Mouse (Mus musculus) MEL (cell line): ENCODE measurements around the gene Lrrc8a. TPM values are rescaled to one million over a fixed set of nuclear protein-coding genes. Genes with fewer than 3 reads are reported as not detected.

Experiments used
- DNase-seq: peaks from one replicate; pipeline ENCODE4 v3.0.0; 2011; ENCODE audit warnings: low read depth, low spot score
- H3K27ac ChIP-seq: 2 replicates; pipeline ENCODE4 v1.5.1; 2012; ENCODE audit warnings: low read depth, mild to moderate bottlenecking, control low read depth, low read length, moderate library complexity; ENCODE audit not compliant: control insufficient read depth
- H3K27me3 ChIP-seq, 2 experiments: fragments of 150-350 bp in 1 of 2; sonication (generic) in 1 of 2; 2 replicates each; pipeline ENCODE4 v1.6.1; 2012; ENCODE audit warnings: low read length in 2 of 2, mild to moderate bottlenecking in 2 of 2, improper control_type of control experiment in 1 of 2, moderate library complexity in 1 of 2; ENCODE audit not compliant: insufficient read depth in 2 of 2, control insufficient read depth in 1 of 2
- H3K36me3 ChIP-seq, 2 experiments: 2 replicates each; pipeline ENCODE4 v1.6.1; 2012 to 2014; ENCODE audit warnings: low read length in 2 of 2, improper control_type of control experiment in 1 of 2, inconsistent platforms in 1 of 2, mild to moderate bottlenecking in 1 of 2; ENCODE audit not compliant: insufficient read depth in 2 of 2, control insufficient read depth in 1 of 2
- H3K4me1 ChIP-seq, 2 experiments: fragments of 150-350 bp in 1 of 2; sonication (generic) in 1 of 2; 2 replicates each; pipeline ENCODE4 v1.6.1; 2012; ENCODE audit warnings: low read length in 2 of 2, improper control_type of control experiment in 1 of 2, mild to moderate bottlenecking in 1 of 2; ENCODE audit not compliant: insufficient read depth in 2 of 2, control insufficient read depth in 1 of 2
- H3K4me3 ChIP-seq, 2 experiments: fragments of 150-350 bp in 1 of 2; sonication (generic) in 1 of 2; 2 replicates each; pipeline ENCODE4 v1.5.1; 2012; ENCODE audit warnings: low read depth in 2 of 2, low read length in 2 of 2, mild to moderate bottlenecking in 2 of 2, moderate library complexity in 2 of 2, control low read depth in 1 of 2, improper control_type of control experiment in 1 of 2; ENCODE audit not compliant: control insufficient read depth in 1 of 2, insufficient read depth in 1 of 2
- H3K79me2 ChIP-seq: 2 replicates; pipeline ENCODE4 v1.6.1; 2012; ENCODE audit warnings: mild to moderate bottlenecking, low read length, moderate library complexity; ENCODE audit not compliant: control insufficient read depth, poor library complexity, insufficient read depth
- H3K9ac ChIP-seq: 2 replicates; pipeline ENCODE4 v1.6.1; 2012; ENCODE audit warnings: low read depth, mild to moderate bottlenecking, control low read depth, low read length, moderate library complexity; ENCODE audit not compliant: control insufficient read depth, poor library complexity, severe bottlenecking
- H3K9me3 ChIP-seq: fragments of 150-350 bp; sonication (generic); replicated peaks from 2 replicates; pipeline ENCODE4 v1.6.1; 2012; ENCODE audit warnings: mild to moderate bottlenecking, low read length, improper control_type of control experiment, moderate library complexity; ENCODE audit not compliant: insufficient read depth
- BHLHE40 ChIP-seq: IDR thresholded peaks from 2 replicates; pipeline ENCODE4 v1.6.1; 2012; ENCODE audit warnings: low read depth, mild to moderate bottlenecking, inconsistent platforms, low read length, improper control_type of control experiment, borderline replicate concordance
- CHD1 ChIP-seq: IDR thresholded peaks from 2 replicates; pipeline ENCODE4 v1.6.1; 2012; ENCODE audit warnings: low read depth, mild to moderate bottlenecking, inconsistent platforms, low read length, improper control_type of control experiment
- CHD2 ChIP-seq: IDR thresholded peaks from 2 replicates; pipeline ENCODE4 v1.6.1; 2011; ENCODE audit warnings: low read length, improper control_type of control experiment
- CTCF ChIP-seq, 3 experiments: IDR thresholded peaks in 2 of 3; conservative IDR thresholded peaks in 1 of 3; 2 replicates each; pipeline ENCODE4 v1.5.1; 2011 to 2012; ENCODE audit warnings: low read length in 3 of 3, low read depth in 2 of 3, mild to moderate bottlenecking in 2 of 3, improper control_type of control experiment in 1 of 3, inconsistent platforms in 1 of 3, mixed read lengths in 1 of 3, moderate library complexity in 1 of 3; ENCODE audit not compliant: control insufficient read depth in 1 of 3, insufficient read depth in 1 of 3, poor library complexity in 1 of 3, severe bottlenecking in 1 of 3
- E2F4 ChIP-seq: IDR thresholded peaks from 2 replicates; pipeline ENCODE4 v1.6.1; 2011; ENCODE audit warnings: low read depth, low read length, improper control_type of control experiment, borderline replicate concordance
- ELF1 ChIP-seq: IDR thresholded peaks from 2 replicates; pipeline ENCODE4 v1.6.1; 2014; ENCODE audit warnings: low read depth, mild to moderate bottlenecking, inconsistent platforms, low read length, improper control_type of control experiment, moderate library complexity
- ETS1 ChIP-seq: IDR thresholded peaks from 2 replicates; pipeline ENCODE4 v1.6.1; 2012; ENCODE audit warnings: low read depth, mild to moderate bottlenecking, inconsistent platforms, low read length, improper control_type of control experiment, moderate library complexity
- GABPA ChIP-seq: IDR thresholded peaks from 2 replicates; pipeline ENCODE4 v1.6.1; 2012; ENCODE audit warnings: low read depth, mild to moderate bottlenecking, inconsistent platforms, low read length, improper control_type of control experiment, moderate library complexity
- GATA1 ChIP-seq: IDR thresholded peaks from 2 replicates; pipeline ENCODE4 v1.6.1; 2011; ENCODE audit warnings: low read depth, low read length, improper control_type of control experiment
- HCFC1 ChIP-seq: IDR thresholded peaks from 2 replicates; pipeline ENCODE4 v1.6.1; 2012; ENCODE audit warnings: low read depth, mild to moderate bottlenecking, inconsistent platforms, low read length, improper control_type of control experiment, moderate library complexity
- JUND ChIP-seq: IDR thresholded peaks from 2 replicates; pipeline ENCODE4 v1.6.1; 2011; ENCODE audit warnings: low read depth, mild to moderate bottlenecking, improper control_type of control experiment, low read length
- KAT2A ChIP-seq: conservative IDR thresholded peaks from 2 replicates; pipeline ENCODE4 v1.6.1; 2012; ENCODE audit warnings: low read depth, low read length, improper control_type of control experiment, inconsistent platforms
- MAFK ChIP-seq: IDR thresholded peaks from 2 replicates; pipeline ENCODE4 v1.6.1; 2011; ENCODE audit warnings: low read depth, mild to moderate bottlenecking, low read length, improper control_type of control experiment, borderline replicate concordance
- MAX ChIP-seq: IDR thresholded peaks from 2 replicates; pipeline ENCODE4 v1.6.1; 2011; ENCODE audit warnings: low read length, improper control_type of control experiment
- MAZ ChIP-seq: IDR thresholded peaks from 2 replicates; pipeline ENCODE4 v1.6.1; 2012; ENCODE audit warnings: low read depth, mild to moderate bottlenecking, inconsistent platforms, low read length, improper control_type of control experiment
- MEF2A ChIP-seq: IDR thresholded peaks from 2 replicates; pipeline ENCODE4 v1.6.1; 2014; ENCODE audit warnings: low read depth, mild to moderate bottlenecking, inconsistent platforms, low read length, improper control_type of control experiment; ENCODE audit not compliant: poor library complexity, insufficient replicate concordance, severe bottlenecking; ENCODE audit errors: extremely low read depth
- MXI1 ChIP-seq: IDR thresholded peaks from 2 replicates; pipeline ENCODE4 v1.6.1; 2011; ENCODE audit warnings: mild to moderate bottlenecking, low read depth, low read length, improper control_type of control experiment
- MYB ChIP-seq: IDR thresholded peaks from 2 replicates; pipeline ENCODE4 v1.6.1; 2011; ENCODE audit warnings: mild to moderate bottlenecking, low read depth, low read length, improper control_type of control experiment
- MYC ChIP-seq: IDR thresholded peaks from 2 replicates; pipeline ENCODE4 v1.6.1; 2011; ENCODE audit warnings: low read depth, mild to moderate bottlenecking, low read length, improper control_type of control experiment, moderate library complexity
- NELFE ChIP-seq: IDR thresholded peaks from 2 replicates; pipeline ENCODE4 v1.6.1; 2011; ENCODE audit warnings: low read depth, low read length, improper control_type of control experiment
- NRF1 ChIP-seq: IDR thresholded peaks from 2 replicates; pipeline ENCODE4 v1.6.1; 2014; ENCODE audit warnings: low read depth, mild to moderate bottlenecking, inconsistent platforms, low read length, improper control_type of control experiment, moderate library complexity; ENCODE audit not compliant: poor library complexity, insufficient read depth, severe bottlenecking
- POLR2A ChIP-seq, 2 experiments: IDR thresholded peaks; 2 replicates each; pipeline ENCODE4 v1.6.1; 2011 to 2012; ENCODE audit warnings: low read length in 2 of 2, mild to moderate bottlenecking in 2 of 2, control low read depth in 1 of 2, improper control_type of control experiment in 1 of 2, low read depth in 1 of 2, moderate library complexity in 1 of 2; ENCODE audit not compliant: control insufficient read depth in 1 of 2, insufficient read depth in 1 of 2, poor library complexity in 1 of 2
- POLR2AphosphoS2 ChIP-seq: IDR thresholded peaks from 2 replicates; pipeline ENCODE4 v1.6.1; 2011; ENCODE audit warnings: low read length, improper control_type of control experiment
- POLR2AphosphoS5 ChIP-seq: IDR thresholded peaks from 2 replicates; pipeline ENCODE4 v1.6.1; 2012; ENCODE audit warnings: low read depth, borderline replicate concordance, mild to moderate bottlenecking, inconsistent platforms, low read length, moderate library complexity, mixed read lengths
- RAD21 ChIP-seq: IDR thresholded peaks from 2 replicates; pipeline ENCODE4 v1.6.1; 2011; ENCODE audit warnings: mild to moderate bottlenecking, low read depth, low read length, improper control_type of control experiment
- RCOR1 ChIP-seq: IDR thresholded peaks from 2 replicates; pipeline ENCODE4 v1.6.1; 2012; ENCODE audit warnings: low read depth, mild to moderate bottlenecking, inconsistent platforms, low read length, improper control_type of control experiment
- SIN3A ChIP-seq: IDR thresholded peaks from 2 replicates; pipeline ENCODE4 v1.6.1; 2012; ENCODE audit warnings: low read length, improper control_type of control experiment, inconsistent platforms
- SMC3 ChIP-seq: IDR thresholded peaks from 2 replicates; pipeline ENCODE4 v1.6.1; 2011; ENCODE audit warnings: low read depth, low read length, improper control_type of control experiment
- TAL1 ChIP-seq: IDR thresholded peaks from 2 replicates; pipeline ENCODE4 v1.6.1; 2012; ENCODE audit warnings: mild to moderate bottlenecking, inconsistent platforms, low read length, moderate library complexity, mixed read lengths
- TBP ChIP-seq: IDR thresholded peaks from 2 replicates; pipeline ENCODE4 v1.8.0; 2011; ENCODE audit warnings: low read depth, low read length, improper control_type of control experiment
- TCF12 ChIP-seq: IDR thresholded peaks from 2 replicates; pipeline ENCODE4 v1.6.1; 2014; ENCODE audit warnings: low read depth, mild to moderate bottlenecking, inconsistent platforms, low read length, improper control_type of control experiment, moderate library complexity
- UBTF ChIP-seq: IDR thresholded peaks from 2 replicates; pipeline ENCODE4 v1.6.1; 2012; ENCODE audit warnings: low read depth, mild to moderate bottlenecking, inconsistent platforms, low read length, improper control_type of control experiment, moderate library complexity, borderline replicate concordance; ENCODE audit not compliant: insufficient read depth
- USF1 ChIP-seq: IDR thresholded peaks from 2 replicates; pipeline ENCODE4 v1.6.1; 2014; ENCODE audit warnings: low read depth, mild to moderate bottlenecking, inconsistent platforms, low read length, improper control_type of control experiment, moderate library complexity
- USF2 ChIP-seq, 2 experiments: IDR thresholded peaks; 2 replicates each; pipeline ENCODE4 v1.6.1; 2011 to 2012; ENCODE audit warnings: improper control_type of control experiment in 2 of 2, low read length in 2 of 2, borderline replicate concordance in 1 of 2, inconsistent platforms in 1 of 2, low read depth in 1 of 2, mild to moderate bottlenecking in 1 of 2; ENCODE audit not compliant: insufficient read depth in 1 of 2
- ZC3H11A ChIP-seq: IDR thresholded peaks from 2 replicates; pipeline ENCODE4 v1.6.1; 2012; ENCODE audit warnings: low read depth, mild to moderate bottlenecking, inconsistent platforms, low read length, improper control_type of control experiment
- ZKSCAN1 ChIP-seq: IDR thresholded peaks from 2 replicates; pipeline ENCODE4 v1.6.1; 2012; ENCODE audit warnings: low read depth, mild to moderate bottlenecking, inconsistent platforms, low read length, improper control_type of control experiment, moderate library complexity
- ZMIZ1 ChIP-seq: IDR thresholded peaks from 2 replicates; pipeline ENCODE4 v1.6.1; 2012; ENCODE audit warnings: low read depth, mild to moderate bottlenecking, inconsistent platforms, low read length, improper control_type of control experiment, moderate library complexity
- ZNF384 ChIP-seq: IDR thresholded peaks from 2 replicates; pipeline ENCODE4 v1.6.1; 2012; ENCODE audit warnings: low read depth, mild to moderate bottlenecking, inconsistent platforms, low read length, improper control_type of control experiment
- polyA plus RNA-seq, 2 experiments: library from polyadenylated mRNA; stranded (reverse) in 1 of 2; unstranded in 1 of 2; fragments of >175 nt in 1 of 2; fragments of >200 nt in 1 of 2; gene quantifications; 2 replicates each; pipeline versions ENCODE4 v1.2.1 to v1.2.4; 2012; ENCODE audit warnings: low replicate concordance in 2 of 2, low read depth in 1 of 2; ENCODE audit not compliant: insufficient read length in 2 of 2, insufficient read depth in 1 of 2, missing spikeins in 1 of 2
- total RNA-seq: library from RNA; depleted of rRNA; stranded (reverse); fragments of 300-350 nt; gene quantifications from 2 replicates; pipeline ENCODE4 v1.2.3, GENCODE M21; 2012

The Lrrc8a gene
- total and polyA plus RNA-seq, 3 experiments = 6.9 to 8.3 TPM; not detected in 1

- Histone ChIP-seq H3K4me1 (peaks cover 19 to 21% of the 10 kb centered on the region in 2 experiments), H3K36me3 (peaks cover 0 to 17% of the 10 kb centered on the region in 2 experiments; a peak in 2 of 4 replicates), H3K79me2 (no peaks in the 10 kb centered on the region; the same call in 1 of the 2 replicates), H3K9ac (no peak overlapping the region), H3K9me3 (no peaks in the 10 kb centered on the region), H3K27me3 (no peaks in the 10 kb centered on the region), H3K4me3 (no peak overlapping the region), H3K27ac (no peak overlapping the region; the same call in 1 of the 2 replicates)
- DNase-seq = peak; percentile 89
- TF ChIP-seq MEF2A (no peak), TCF12 (no peak), ELF1 (peak; percentile 40), GATA1 (no peak), NRF1 (no peak), POLR2A (IDR thresholded peaks at IDR 0.05; ENCODE audit: control insufficient read depth in 1 of 2, insufficient read depth in 1 of 2, low read depth in 1 of 2, low read length in 2 of 2, poor library complexity in 1 of 2) (no peak), NELFE (no peak; the same call in 1 of the 2 replicates), MAFK (no peak), ZC3H11A (peak; percentile 84), GABPA (no peak), ZMIZ1 (no peak), CHD1 (no peak), BHLHE40 (peak; percentile 26; the same call in 1 of the 2 replicates), KAT2A (no peak), POLR2AphosphoS5 (no peak), CHD2 (no peak), SIN3A (peak; percentile 82), TAL1 (no peak), MYB (no peak), CTCF (IDR thresholded peaks at IDR 0.05 in 2 of 3, conservative IDR thresholded peaks at IDR 0.05 in 1 of 3; ENCODE audit: control insufficient read depth in 1 of 3, insufficient read depth in 1 of 3, low read depth in 2 of 3, low read length in 3 of 3, poor library complexity in 1 of 3, severe bottlenecking in 1 of 3) (peak; percentile 66 to 98 (median 96)), JUND (peak; percentile 63; the same call in 1 of the 2 replicates), USF1 (no peak), UBTF (no peak), HCFC1 (no peak), RCOR1 (no peak), USF2 (IDR thresholded peaks at IDR 0.05; ENCODE audit: borderline replicate concordance in 1 of 2, insufficient read depth in 1 of 2, low read depth in 1 of 2, low read length in 2 of 2) (no peak), RAD21 (peak; percentile 93), POLR2AphosphoS2 (no peak), E2F4 (no peak), MAZ (0 out of 2 replicates have a peak, but pooled peaks have one; percentile 27), ZNF384 (no peak), SMC3 (peak; percentile 95), MYC (0 out of 2 replicates have a peak, but pooled peaks have one; percentile 36), MAX (no peak), MXI1 (peak; percentile 43; the same call in 1 of the 2 replicates), ZKSCAN1 (no peak), TBP (0 out of 2 replicates have a peak, but pooled peaks have one; percentile 40), ETS1 (no peak)
Measured at GRCm38 (mm10) chr2:30270134-30270533, 32.6 kb downstream of the Lrrc8a start.
